Mouse (Mus musculus) Muller cell, postnatal 12 days (primary cell): ENCODE measurements around the gene Zfp773.
"Not testable (repeated sequence)": the region's sequence is repeated elsewhere in the genome, so short reads cannot be mapped to it uniquely, and the experiment has no call there.

Source experiments
- DNase-seq: peaks from one replicate; pipeline ENCODE4 v3.0.0-alpha.2; 2015; ENCODE audit errors: inconsistent ontology term

Gene Zfp773

GRCm38 (mm10) chr7:7136379-7136866 lies at the start of gene Zfp773:
Zfp773 (minus strand) TSS chr7:7136755.
- peak; percentile 66 for DNase-seq

- no peak for DNase-seq
Observed at GRCm38 (mm10) chr7:7185897-7186296, 49.3 kb upstream of the Zfp773 start.

GRCm38 (mm10) chr7:7171227-7172147 lies 34.9 kb upstream of the Zfp773 start, which contains the start of gene Zfp418:
Zfp418 (plus strand) TSS chr7:7171330.
- DNase-seq, result peak; percentile 65

GRCm38 (mm10) chr7:7145991-7146608 lies 9.5 kb upstream of the Zfp773 start:
- DNase-seq, result no peak

GRCm38 (mm10) chr7:7144215-7144614 lies 7.7 kb upstream of the Zfp773 start:
- DNase-seq, result no peak

GRCm38 (mm10) chr7:7132751-7133150 lies 3.8 kb downstream of the Zfp773 start:
- no peak for DNase-seq

- not testable (repeated sequence) for DNase-seq
Observed at GRCm38 (mm10) chr7:7130491-7131124, 5.9 kb downstream of the Zfp773 start.

- peak; percentile 5 for DNase-seq
Observed at GRCm38 (mm10) chr7:7121602-7121980, 15.0 kb downstream of the Zfp773 start.

- peak; percentile 81 for DNase-seq
Observed at GRCm38 (mm10) chr7:7120921-7121601, 15.5 kb downstream of the Zfp773 start, which contains the start of gene Zfp954. Zfp954 (minus strand) TSS chr7:7121488.

GRCm38 (mm10) chr7:7118441-7118840 lies 18.1 kb downstream of the Zfp773 start:
- DNase-seq, result no peak

- DNase-seq, result no peak
Observed at GRCm38 (mm10) chr7:7108501-7108900, 28.1 kb downstream of the Zfp773 start.
